Mouse (Mus musculus): ENCODE measurements around the gene Acacb.

The Acacb gene

GRCm38 (mm10) chr5:114264791-114265190 is 118.5 kb downstream of the Acacb start:
- in situ Hi-C loops (cut with MseI, MboI): no loop called here

GRCm38 (mm10) chr5:114268646-114269045 is 122.3 kb downstream of the Acacb start:
- in situ Hi-C loops (cut with MseI, MboI): no loop called here

- in situ Hi-C loops (cut with MseI, MboI): no loop called here
These were observed 123.2 kb downstream of the Acacb start for GRCm38 (mm10) chr5:114269499-114269898.

- in situ Hi-C loops (cut with MseI, MboI): no loop called here
These were observed 123.6 kb downstream of the Acacb start for GRCm38 (mm10) chr5:114269984-114270383.

GRCm38 (mm10) chr5:114273693-114274402 is 127.5 kb downstream of the Acacb start, which contains the start of gene Foxn4:
Gene Foxn4 (minus strand): TSS chr5:114273807.
- in situ Hi-C loops (cut with MseI, MboI): no loop called here

GRCm38 (mm10) chr5:114275339-114275738 is 129.0 kb downstream of the Acacb start:
- in situ Hi-C loops (cut with MseI, MboI): no loop called here

- in situ Hi-C loops (cut with MseI, MboI): no loop called here
These were observed 129.7 kb downstream of the Acacb start for GRCm38 (mm10) chr5:114275991-114276390.

GRCm38 (mm10) chr5:114279382-114280143 is 133.2 kb downstream of the Acacb start:
- in situ Hi-C loops (cut with MseI, MboI): no loop called here

- in situ Hi-C loops (cut with MseI, MboI): no loop called here
These were observed 136.0 kb downstream of the Acacb start for GRCm38 (mm10) chr5:114282346-114282745.

GRCm38 (mm10) chr5:114284604-114285397 is 138.5 kb downstream of the Acacb start:
- in situ Hi-C loops (cut with MseI, MboI): no loop called here

- in situ Hi-C loops (cut with MseI, MboI): no loop called here
These were observed 139.0 kb downstream of the Acacb start for GRCm38 (mm10) chr5:114285398-114285700.

GRCm38 (mm10) chr5:114286102-114286501 is 139.8 kb downstream of the Acacb start:
- in situ Hi-C loops (cut with MseI, MboI): no loop called here

GRCm38 (mm10) chr5:114286872-114287571 is 140.7 kb downstream of the Acacb start:
- in situ Hi-C loops (cut with MseI, MboI): no loop called here

GRCm38 (mm10) chr5:114288396-114288795 is 142.1 kb downstream of the Acacb start:
- in situ Hi-C loops (cut with MseI, MboI): no loop called here

- in situ Hi-C loops (cut with MseI, MboI): no loop called here
These were observed 142.5 kb downstream of the Acacb start, which contains the start of gene Myo1h for GRCm38 (mm10) chr5:114288874-114289273. Gene Myo1h (plus strand): TSS chr5:114289166.

GRCm38 (mm10) chr5:114290004-114290403 is 143.7 kb downstream of the Acacb start:
- in situ Hi-C loops (cut with MseI, MboI): no loop called here

- in situ Hi-C loops (cut with MseI, MboI): no loop called here
These were observed 150.6 kb downstream of the Acacb start for GRCm38 (mm10) chr5:114296693-114297631.

- in situ Hi-C loops (cut with MseI, MboI): no loop called here
These were observed 152.0 kb downstream of the Acacb start for GRCm38 (mm10) chr5:114298212-114298894.

GRCm38 (mm10) chr5:114299156-114299855 is 153.0 kb downstream of the Acacb start:
- in situ Hi-C loops (cut with MseI, MboI): no loop called here

Data from mouse trophoblast stem cell (cell line).